8 mouse cellular contexts compared by ENCODE assay signal in the genomic region with DNA sequence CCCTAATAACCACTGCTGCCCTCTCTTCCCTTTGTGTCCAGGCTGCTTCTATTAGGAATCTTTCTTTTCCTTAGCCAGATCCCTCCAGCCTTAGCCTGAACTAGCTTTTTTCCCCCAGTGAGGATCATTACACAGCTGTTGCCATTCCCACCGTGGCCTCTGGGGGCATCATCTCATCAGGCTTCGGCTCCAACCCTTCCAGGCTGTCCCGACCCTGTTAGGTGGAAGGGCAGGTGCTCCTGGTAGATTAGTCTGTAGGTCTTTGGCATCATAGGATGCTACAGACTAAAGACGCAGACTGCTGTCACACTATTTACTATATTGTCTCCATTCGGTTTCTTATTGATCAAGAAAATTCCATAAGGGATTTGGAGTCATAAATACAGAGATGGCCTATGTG.
DNase-seq lines count a peak whose midpoint lies in the region; ATAC-seq and TF ChIP-seq lines count a peak whose summit lies in the region.

No protein-coding gene starts in this region.

- H3K9me3 ChIP-seq in liver, postnatal 0 days (ENCODE audit: low read length), result no peaks in the 10 kb centered on the region

- TF ChIP-seq CTCF in liver, postnatal 0 days (IDR thresholded peaks at IDR 0.05; ENCODE audit: low read depth), result peak; percentile 66

- no peak for ATAC-seq in liver, postnatal 0 days

- H3K4me1 ChIP-seq in liver, postnatal 0 days (ENCODE audit: insufficient read depth), result no peaks in the 10 kb centered on the region

- TF ChIP-seq EP300 in liver, postnatal 0 days (IDR thresholded peaks at IDR 0.05; ENCODE audit: low read depth), result no peak

- no peak overlapping the region for H3K4me3 ChIP-seq in liver, postnatal 0 days (ENCODE audit: low read depth, low read length)

- intact Hi-C loops in gastrocnemius, postnatal 14 days (cut with DNase I; ENCODE audit: low total_unique reads), result no loop called here

- 29% methylated on average over 5 of the region's 5 CpGs for WGBS in liver, postnatal 0 days (ENCODE audit: insufficient replicate concordance)

- H3K27me3 ChIP-seq in liver, postnatal 0 days (ENCODE audit: insufficient read depth, low read length), result no peaks in the 10 kb centered on the region

- no peak overlapping the region for H3K27ac ChIP-seq in liver, postnatal 0 days (ENCODE audit: low read depth)

- H3K36me3 ChIP-seq in liver, postnatal 0 days (replicated peaks; ENCODE audit: insufficient read depth, low read length), result no peaks in the 10 kb centered on the region

- peak; percentile 34 for DNase-seq in gastrocnemius, postnatal 10 days
- no peak for DNase-seq in gastrocnemius, postnatal 14 days
- DNase-seq in right cerebral cortex, postnatal 14 days, result peak; percentile 55
- no peak for DNase-seq in right cerebral cortex, postnatal 25 days
- peak; percentile 40 for DNase-seq in cerebellum, adult 11-12 months
- DNase-seq in forelimb bud, embryonic 11.5 days (ENCODE audit: low read depth, low spot score), result peak; percentile 25
- DNase-seq in liver, postnatal 0 days, result peak; percentile 36
- DNase-seq in thymus, postnatal 14 days, result peak; percentile 37

- no peak overlapping the region for H3K9ac ChIP-seq in liver, postnatal 0 days (replicated peaks)

- no peak overlapping the region for H3K4me2 ChIP-seq in liver, postnatal 0 days (ENCODE audit: low read depth, low read length)

Comparison
In these comparisons a context has a peak if more than half of its experiments do, and no peak if none do; other contexts are left out.
1. DNase-seq: peak in gastrocnemius, postnatal 10 days (single experiment), right cerebral cortex, postnatal 14 days (single experiment), cerebellum, adult 11-12 months (single experiment), forelimb bud, embryonic 11.5 days (single experiment), liver, postnatal 0 days (single experiment) and thymus, postnatal 14 days (single experiment); none in gastrocnemius, postnatal 14 days (single experiment) and right cerebral cortex, postnatal 25 days (single experiment).